Mouse (Mus musculus) G1E (cell line): Measurements from ENCODE around the gene Ppfia4.

Experiments used
- CTCF ChIP-seq: IDR thresholded peaks from 2 replicates; pipeline ENCODE4 v1.5.1; 2012; ENCODE audit warnings: low read depth, low read length, inconsistent platforms, mixed read lengths
- GATA1 ChIP-seq: IDR thresholded peaks from 2 replicates; pipeline ENCODE4 v1.6.1; 2012; ENCODE audit warnings: borderline replicate concordance, low read length, inconsistent platforms, mixed read lengths
- GATA2 ChIP-seq: IDR thresholded peaks from 2 replicates; pipeline ENCODE4 v1.6.1; 2012; ENCODE audit warnings: low read depth, low read length, inconsistent platforms, borderline replicate concordance

DNA sequence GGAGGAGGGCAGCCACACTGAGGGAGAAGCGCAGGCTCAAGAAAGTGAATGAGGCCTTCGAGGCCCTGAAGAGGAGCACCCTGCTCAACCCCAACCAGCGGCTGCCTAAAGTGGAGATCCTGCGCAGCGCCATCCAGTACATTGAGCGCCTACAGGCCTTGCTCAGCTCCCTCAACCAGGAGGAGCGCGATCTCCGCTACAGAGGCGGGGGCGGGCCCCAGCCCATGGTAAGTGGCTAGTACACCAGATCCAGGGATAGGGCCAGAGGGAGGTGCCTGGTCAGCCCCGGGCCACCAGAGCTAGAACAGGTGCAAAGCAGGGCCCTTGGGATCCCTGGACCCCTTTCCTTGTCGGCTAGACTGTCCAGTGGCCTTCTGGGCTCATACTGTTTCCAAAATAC, 42.4 kb downstream of the Ppfia4 start:
- TF ChIP-seq CTCF: no peak
- no peak for TF ChIP-seq GATA1
- TF ChIP-seq GATA2: no peak
